Mouse (Mus musculus): ENCODE results near the gene Gm2042. TPM values are rescaled to one million over a fixed set of nuclear protein-coding genes. Genes with fewer than 3 reads are reported as not detected.
"Not testable (repeated sequence)": the region's sequence is repeated elsewhere in the genome, so short reads cannot be mapped to it uniquely, and the experiment has no call there.

Gm2042 gene
- polyA plus RNA-seq (2014; fragmentation: Nextera tagmentation; extraction: Ambion mirVana), result not detected in 2 replicates

DNA sequence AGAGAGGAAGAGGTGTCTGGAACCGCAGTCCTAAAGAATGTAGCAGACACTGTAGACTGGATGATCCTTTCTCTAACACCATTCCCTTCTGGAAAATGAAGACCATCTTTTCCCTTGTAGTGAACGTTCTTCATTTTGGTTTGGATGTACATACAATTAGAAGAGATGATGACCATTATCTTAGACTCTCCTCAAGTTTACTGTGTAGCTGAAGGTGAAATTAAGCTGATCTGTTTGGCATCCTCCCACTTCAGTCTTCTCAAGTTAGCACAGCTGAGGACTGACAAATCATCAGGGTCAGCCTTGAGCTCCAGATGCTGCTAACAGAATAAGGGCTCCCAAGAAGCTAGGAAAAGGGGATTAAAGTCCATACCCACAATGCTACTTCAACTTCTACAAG lies at the start of gene Gm2042:
Gene Gm2042, plus strand, starts transcription at position 301 of the 400 bp plus-strand sequence.
- H3K9me3 ChIP-seq (ENCODE audit: control insufficient read depth, low read length); H3K27ac ChIP-seq (replicated peaks; ENCODE audit: low read depth, low read length); H3K4me2 ChIP-seq (ENCODE audit: low read length); H3K4me3 ChIP-seq (replicated peaks; ENCODE audit: low read depth, low read length); DNase-seq; ATAC-seq (ENCODE audit: low FRiP score, low TSS enrichment); H3K27me3 ChIP-seq (ENCODE audit: control insufficient read depth, insufficient read depth, low read length); H3K4me1 ChIP-seq (ENCODE audit: control insufficient read depth, insufficient read depth, low read length); H3K36me3 ChIP-seq (ENCODE audit: control insufficient read depth, insufficient read depth, low read length); H3K9ac ChIP-seq (replicated peaks; ENCODE audit: low read length): not testable (repeated sequence)
- 82% methylated on average over 2 of the region's 2 CpGs for WGBS

DNA sequence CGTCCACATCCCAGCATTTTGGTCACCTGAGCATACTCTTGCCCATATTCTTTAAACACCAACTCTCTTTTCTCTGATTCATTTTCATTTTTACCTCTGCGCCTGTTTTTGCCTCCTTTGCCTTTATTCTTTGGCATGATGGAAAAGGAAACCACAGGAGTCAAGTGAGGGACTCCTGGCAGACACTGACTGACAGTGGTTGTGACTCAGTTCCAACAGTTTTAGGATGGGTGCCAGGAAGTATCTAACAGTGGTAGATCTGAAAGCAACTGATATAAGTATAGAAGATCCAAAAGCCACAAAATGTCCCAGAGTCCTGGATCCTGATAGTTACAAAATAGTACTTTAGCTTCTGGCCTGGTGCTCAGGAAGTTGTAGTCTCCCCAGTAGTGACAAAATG lies 34.2 kb upstream of the Gm2042 start, which contains the start of gene Gm2035:
Gene Gm2035, minus strand, starts transcription at position 137 of the 400 bp plus-strand sequence.
- not testable (repeated sequence) for H3K27me3 ChIP-seq (ENCODE audit: control insufficient read depth, insufficient read depth, low read length); H3K9ac ChIP-seq (replicated peaks; ENCODE audit: low read length); H3K27ac ChIP-seq (replicated peaks; ENCODE audit: low read depth, low read length); H3K36me3 ChIP-seq (ENCODE audit: control insufficient read depth, insufficient read depth, low read length); ATAC-seq (ENCODE audit: low FRiP score, low TSS enrichment); H3K4me2 ChIP-seq (ENCODE audit: low read length); H3K9me3 ChIP-seq (ENCODE audit: control insufficient read depth, low read length); H3K4me1 ChIP-seq (ENCODE audit: control insufficient read depth, insufficient read depth, low read length); H3K4me3 ChIP-seq (replicated peaks; ENCODE audit: low read depth, low read length); DNase-seq
- 83% methylated on average over 2 of the region's 2 CpGs for WGBS

DNA sequence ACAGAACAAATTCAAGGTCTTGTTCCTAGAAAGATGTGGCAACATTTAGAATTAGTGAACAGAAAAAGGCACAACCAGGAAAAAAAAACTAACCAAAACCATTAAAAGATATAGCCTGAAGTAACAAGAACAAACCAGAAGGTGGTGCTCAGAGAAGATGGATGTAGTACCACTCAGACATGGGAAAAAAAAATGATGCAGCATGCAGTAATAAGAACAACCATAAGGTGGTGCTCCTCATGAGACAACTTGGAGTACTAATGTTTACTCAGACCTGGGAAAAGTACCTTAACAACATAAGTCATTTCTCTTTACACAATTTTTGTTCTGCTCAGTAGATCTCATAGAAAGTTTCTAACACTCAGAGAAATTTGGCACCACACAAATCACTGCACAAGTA lies 30.1 kb downstream of the Gm2042 start:
- not testable (repeated sequence) for H3K4me1 ChIP-seq (ENCODE audit: control insufficient read depth, insufficient read depth, low read length); H3K9me3 ChIP-seq (ENCODE audit: control insufficient read depth, low read length); H3K36me3 ChIP-seq (ENCODE audit: control insufficient read depth, insufficient read depth, low read length); H3K27me3 ChIP-seq (ENCODE audit: control insufficient read depth, insufficient read depth, low read length); H3K4me2 ChIP-seq (ENCODE audit: low read length); ATAC-seq (ENCODE audit: low FRiP score, low TSS enrichment); H3K4me3 ChIP-seq (replicated peaks; ENCODE audit: low read depth, low read length); H3K27ac ChIP-seq (replicated peaks; ENCODE audit: low read depth, low read length); DNase-seq; H3K9ac ChIP-seq (replicated peaks; ENCODE audit: low read length)

DNA sequence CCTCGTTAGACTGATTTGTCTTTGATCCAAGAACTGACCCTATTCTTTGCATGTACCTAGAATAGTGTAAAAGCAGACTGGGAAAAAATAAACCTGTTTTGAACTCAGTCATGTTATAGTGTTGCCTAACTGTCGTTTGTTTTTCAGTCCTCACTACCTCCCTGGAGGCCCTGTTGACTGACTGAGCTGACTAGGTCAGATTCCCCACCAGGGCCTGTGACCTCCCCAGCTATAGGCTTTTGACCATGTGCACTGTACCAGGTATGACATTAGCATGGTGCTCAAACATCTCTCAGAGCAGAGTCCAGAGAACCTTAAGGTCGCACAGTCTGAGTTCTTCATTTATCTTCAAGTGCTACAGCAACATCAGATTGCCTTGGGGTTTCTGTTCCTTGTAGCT lies 50.2 kb downstream of the Gm2042 start:
- DNase-seq; H3K4me2 ChIP-seq (ENCODE audit: low read length); H3K27me3 ChIP-seq (ENCODE audit: control insufficient read depth, insufficient read depth, low read length); H3K9ac ChIP-seq (replicated peaks; ENCODE audit: low read length); ATAC-seq (ENCODE audit: low FRiP score, low TSS enrichment); H3K9me3 ChIP-seq (ENCODE audit: control insufficient read depth, low read length); H3K27ac ChIP-seq (replicated peaks; ENCODE audit: low read depth, low read length); H3K36me3 ChIP-seq (ENCODE audit: control insufficient read depth, insufficient read depth, low read length); H3K4me3 ChIP-seq (replicated peaks; ENCODE audit: low read depth, low read length); H3K4me1 ChIP-seq (ENCODE audit: control insufficient read depth, insufficient read depth, low read length): not testable (repeated sequence)
- WGBS, result 82% methylated on average over 3 of the region's 3 CpGs

Other genes with a start within 250 kb of the Gm2042 start
- not detected in 2 replicates for gene Gm21319, start 178.3 kb upstream of the Gm2042 start, polyA plus RNA-seq (2014; fragmentation: Nextera tagmentation; extraction: Ambion mirVana)
- not detected in 2 replicates for gene Gm21936, start 158.6 kb upstream of the Gm2042 start, polyA plus RNA-seq (2014; fragmentation: Nextera tagmentation; extraction: Ambion mirVana)
- gene BB287469, start 137.5 kb upstream of the Gm2042 start, polyA plus RNA-seq (2014; fragmentation: Nextera tagmentation; extraction: Ambion mirVana), result not detected in 2 replicates
- gene Gm2001, start 111.7 kb upstream of the Gm2042 start, polyA plus RNA-seq (2014; fragmentation: Nextera tagmentation; extraction: Ambion mirVana), result not detected in 2 replicates
- gene Gm2016, start 80.0 kb upstream of the Gm2042 start, polyA plus RNA-seq (2014; fragmentation: Nextera tagmentation; extraction: Ambion mirVana), result not detected in 2 replicates
- not detected in 2 replicates for gene Gm2022, start 58.7 kb upstream of the Gm2042 start, polyA plus RNA-seq (2014; fragmentation: Nextera tagmentation; extraction: Ambion mirVana)
- gene Gm2035, start 34.2 kb upstream of the Gm2042 start, polyA plus RNA-seq (2014; fragmentation: Nextera tagmentation; extraction: Ambion mirVana), result not detected in 2 replicates
- not detected in 2 replicates for gene Gm2075, start 57.8 kb downstream of the Gm2042 start, polyA plus RNA-seq (2014; fragmentation: Nextera tagmentation; extraction: Ambion mirVana)
- gene Gm6803, start 64.7 kb downstream of the Gm2042 start, polyA plus RNA-seq (2014; fragmentation: Nextera tagmentation; extraction: Ambion mirVana), result not detected in 2 replicates
- not detected in 2 replicates for gene Gm2056, start 72.9 kb downstream of the Gm2042 start, polyA plus RNA-seq (2014; fragmentation: Nextera tagmentation; extraction: Ambion mirVana)
- not detected in 2 replicates for gene Gm16368, start 129.6 kb downstream of the Gm2042 start, polyA plus RNA-seq (2014; fragmentation: Nextera tagmentation; extraction: Ambion mirVana)
- not detected in 2 replicates for gene Gm10436, start 228.0 kb downstream of the Gm2042 start, polyA plus RNA-seq (2014; fragmentation: Nextera tagmentation; extraction: Ambion mirVana)

Data from midbrain, embryonic 14.5 days (tissue).